Mouse (Mus musculus): ENCODE data around the gene AY074887. TPM values are rescaled to one million over a fixed set of nuclear protein-coding genes. Genes with fewer than 3 reads are reported as not detected.
"Not testable (repeated sequence)": the region's sequence is repeated elsewhere in the genome, so short reads cannot be mapped to it uniquely, and the experiment has no call there.

Gene AY074887
- 0.85 and 1.2 TPM in 2 replicates for polyA plus RNA-seq (2015; fragmentation: Nextera tagmentation; extraction: Ambion mirVana)

GRCm38 (mm10) chr9:54950575-54951321, at the start of gene AY074887, which contains the start of gene Psma4:
TSS of gene AY074887 (minus strand) at chr9:54950998.
TSS of gene Psma4 (plus strand) at chr9:54950790.
- Histone ChIP-seq H3K36me3 (peaks cover 34% of the 10 kb centered on the region), H3K27me3 (no peaks in the 10 kb centered on the region), H3K9me3 (no peaks in the 10 kb centered on the region), H3K4me3 (peak within 1 kb of the TSS; percentile 92), H3K27ac (peak within 1 kb of the TSS; percentile 95), H3K4me1 (peaks cover 20% of the 10 kb centered on the region), H3K4me2 (peak within 1 kb of the TSS; percentile 68), H3K9ac (peak within 1 kb of the TSS; percentile 90)
- under 1% methylated on average over 65 of the region's 65 CpGs for WGBS
- peak; percentile 100 for ATAC-seq (ENCODE audit: insufficient number of reproducible peaks, insufficient read depth, low FRiP score, low TSS enrichment, low read depth)

GRCm38 (mm10) chr9:54995645-54996044, 44.8 kb upstream of the AY074887 start:
- Histone ChIP-seq H3K27ac (no peak overlapping the region), H3K4me1 (no peaks in the 10 kb centered on the region), H3K36me3 (no peaks in the 10 kb centered on the region), H3K4me3 (no peak overlapping the region), H3K27me3 (no peaks in the 10 kb centered on the region), H3K4me2 (no peak overlapping the region), H3K9ac (no peak overlapping the region), H3K9me3 (no peaks in the 10 kb centered on the region)
- no peak for ATAC-seq (ENCODE audit: insufficient number of reproducible peaks, insufficient read depth, low FRiP score, low TSS enrichment, low read depth)
- 85% methylated on average over 3 of the region's 3 CpGs for WGBS

GRCm38 (mm10) chr9:54994381-54994780, 43.6 kb upstream of the AY074887 start:
- Histone ChIP-seq H3K4me1 (no peaks in the 10 kb centered on the region), H3K27me3 (no peaks in the 10 kb centered on the region), H3K9ac (no peak overlapping the region), H3K9me3 (no peaks in the 10 kb centered on the region), H3K27ac (no peak overlapping the region), H3K4me3 (no peak overlapping the region), H3K36me3 (no peaks in the 10 kb centered on the region), H3K4me2 (no peak overlapping the region)
- 42% methylated on average over 3 of the region's 3 CpGs for WGBS
- no peak for ATAC-seq (ENCODE audit: insufficient number of reproducible peaks, insufficient read depth, low FRiP score, low TSS enrichment, low read depth)

GRCm38 (mm10) chr9:54990362-54990761, 39.6 kb upstream of the AY074887 start:
- no peak for ATAC-seq (ENCODE audit: insufficient number of reproducible peaks, insufficient read depth, low FRiP score, low TSS enrichment, low read depth)
- 79% methylated on average over 3 of the region's 3 CpGs for WGBS
- no peak overlapping the region for H3K27ac ChIP-seq

GRCm38 (mm10) chr9:54982401-54982800, 31.6 kb upstream of the AY074887 start:
- Histone ChIP-seq H3K36me3 (no peaks in the 10 kb centered on the region), H3K9ac (no peak overlapping the region; the same call in 1 of the 2 replicates), H3K4me1 (peaks cover 10% of the 10 kb centered on the region), H3K27me3 (peaks cover 50% of the 10 kb centered on the region), H3K9me3 (no peaks in the 10 kb centered on the region), H3K27ac (no peak overlapping the region), H3K4me3 (peak overlapping the region; percentile 61), H3K4me2 (peak overlapping the region; percentile 91)
- no peak for ATAC-seq (ENCODE audit: insufficient number of reproducible peaks, insufficient read depth, low FRiP score, low TSS enrichment, low read depth)
- WGBS: 5% methylated on average over 7 of the region's 7 CpGs

More at GRCm38 (mm10) chr9:54990362-54990761, 39.6 kb upstream of the AY074887 start:
- Histone ChIP-seq H3K4me2 (no peak overlapping the region), H3K9me3 (no peaks in the 10 kb centered on the region), H3K36me3 (no peaks in the 10 kb centered on the region), H3K4me3 (no peak overlapping the region), H3K4me1 (no peaks in the 10 kb centered on the region), H3K9ac (no peak overlapping the region), H3K27me3 (no peaks in the 10 kb centered on the region)

GRCm38 (mm10) chr9:54981291-54982191, 30.7 kb upstream of the AY074887 start:
- under 1% methylated on average over 73 of the region's 85 CpGs for WGBS
- Histone ChIP-seq H3K9me3 (no peaks in the 10 kb centered on the region), H3K36me3 (no peaks in the 10 kb centered on the region), H3K4me3 (peak overlapping the region; percentile 61), H3K9ac (peak overlapping the region; percentile 64), H3K27ac (no peak overlapping the region), H3K4me2 (peak overlapping the region; percentile 91), H3K27me3 (peaks cover 50% of the 10 kb centered on the region), H3K4me1 (peaks cover 10% of the 10 kb centered on the region)
- ATAC-seq (ENCODE audit: insufficient number of reproducible peaks, insufficient read depth, low FRiP score, low TSS enrichment, low read depth): peak; percentile 80; the same call in 1 of the 2 replicates

GRCm38 (mm10) chr9:54980674-54981073, 29.9 kb upstream of the AY074887 start, which contains the start of gene Chrna5:
TSS of gene Chrna5 (plus strand) at chr9:54980880.
- H3K27ac ChIP-seq: no peak within 1 kb of the TSS
- ATAC-seq (ENCODE audit: insufficient number of reproducible peaks, insufficient read depth, low FRiP score, low TSS enrichment, low read depth): no peak
- H3K4me2 ChIP-seq: peak within 1 kb of the TSS; percentile 91
- no peaks in the 10 kb centered on the region for H3K9me3 ChIP-seq
- peak within 1 kb of the TSS; percentile 64 for H3K9ac ChIP-seq
- peak within 1 kb of the TSS; percentile 61 for H3K4me3 ChIP-seq
- 53% methylated on average over 8 of the region's 8 CpGs for WGBS
- peaks cover 54% of the 10 kb centered on the region for H3K27me3 ChIP-seq
- H3K4me1 ChIP-seq: peaks cover 10% of the 10 kb centered on the region
- H3K36me3 ChIP-seq: no peaks in the 10 kb centered on the region

- Histone ChIP-seq H3K4me3 (no peak overlapping the region), H3K36me3 (no peaks in the 10 kb centered on the region), H3K9me3 (no peaks in the 10 kb centered on the region), H3K4me1 (no peaks in the 10 kb centered on the region), H3K9ac (no peak overlapping the region), H3K27ac (no peak overlapping the region), H3K27me3 (no peaks in the 10 kb centered on the region), H3K4me2 (no peak overlapping the region)
- WGBS: 66% methylated on average over 8 of the region's 8 CpGs
- no peak for ATAC-seq (ENCODE audit: insufficient number of reproducible peaks, insufficient read depth, low FRiP score, low TSS enrichment, low read depth)
Observed at GRCm38 (mm10) chr9:54969972-54970637, 19.3 kb upstream of the AY074887 start.

GRCm38 (mm10) chr9:54963669-54964068, 12.9 kb upstream of the AY074887 start:
- no peak overlapping the region for H3K27ac ChIP-seq
- no peak overlapping the region for H3K9ac ChIP-seq
- no peaks in the 10 kb centered on the region for H3K4me1 ChIP-seq
- H3K4me3 ChIP-seq: no peak overlapping the region
- no peak overlapping the region for H3K4me2 ChIP-seq
- peaks cover 16% of the 10 kb centered on the region for H3K36me3 ChIP-seq
- H3K27me3 ChIP-seq: no peaks in the 10 kb centered on the region
- peaks cover 5% of the 10 kb centered on the region; the same call in 1 of the 2 replicates for H3K9me3 ChIP-seq
- ATAC-seq (ENCODE audit: insufficient number of reproducible peaks, insufficient read depth, low FRiP score, low TSS enrichment, low read depth): no peak

GRCm38 (mm10) chr9:54961059-54961458, 10.3 kb upstream of the AY074887 start:
- H3K9ac ChIP-seq: no peak overlapping the region
- H3K36me3 ChIP-seq: peaks cover 41% of the 10 kb centered on the region
- H3K27me3 ChIP-seq: no peaks in the 10 kb centered on the region
- no peak for ATAC-seq (ENCODE audit: insufficient number of reproducible peaks, insufficient read depth, low FRiP score, low TSS enrichment, low read depth)
- H3K9me3 ChIP-seq: peaks cover 5% of the 10 kb centered on the region; the same call in 1 of the 2 replicates
- no peaks in the 10 kb centered on the region for H3K4me1 ChIP-seq
- 86% methylated on average over 4 of the region's 4 CpGs for whole genome bisulfite sequencing
- H3K4me2 ChIP-seq: no peak overlapping the region
- no peak overlapping the region for H3K27ac ChIP-seq
- no peak overlapping the region for H3K4me3 ChIP-seq

- peak overlapping the region; percentile 92 for H3K4me3 ChIP-seq
- H3K9me3 ChIP-seq; H3K27me3 ChIP-seq; ATAC-seq (ENCODE audit: insufficient number of reproducible peaks, insufficient read depth, low FRiP score, low TSS enrichment, low read depth): not testable (repeated sequence)
- H3K4me2 ChIP-seq: peak overlapping the region; percentile 68
- H3K4me1 ChIP-seq: peaks cover 20% of the 10 kb centered on the region
- 51% methylated on average over 8 of the region's 8 CpGs for WGBS
- peaks cover 28% of the 10 kb centered on the region for H3K36me3 ChIP-seq
- H3K27ac ChIP-seq: peak overlapping the region; percentile 95
- H3K9ac ChIP-seq: peak overlapping the region; percentile 90
Observed at GRCm38 (mm10) chr9:54950162-54950561, 636 bp downstream of the AY074887 start.

Measured in embryonic facial prominence, embryonic 13.5 days (tissue).